ENCODE assay signal across 8 mouse cellular contexts in genomic region chr9:57148144-57148878, GRCm38 (mm10). TPM values are rescaled to one million over a fixed set of nuclear protein-coding genes. Genes with fewer than 3 reads are reported as not detected.
DNase-seq lines count a peak whose midpoint lies in the region; ATAC-seq and TF ChIP-seq lines count a peak whose summit lies in the region.

Gene Neil1 (minus strand): TSS chr9:57148305.

- H3K27me3 ChIP-seq in forebrain, embryonic 12.5 days: no peaks in the 10 kb centered on the region
- H3K27me3 ChIP-seq in heart, postnatal 0 days (ENCODE audit: control insufficient read depth, insufficient read depth, low read length): no peaks in the 10 kb centered on the region
- H3K27me3 ChIP-seq in liver, embryonic 14.5 days (ENCODE audit: control insufficient read depth, insufficient read depth, low read length): no peaks in the 10 kb centered on the region
- H3K27me3 ChIP-seq in stomach, embryonic 15.5 days (replicated peaks): no peaks in the 10 kb centered on the region

- H3K9ac ChIP-seq in forebrain, embryonic 12.5 days: peak within 1 kb of the TSS; percentile 69
- H3K9ac ChIP-seq in heart, postnatal 0 days (replicated peaks; ENCODE audit: low read depth, low read length): peak within 1 kb of the TSS; percentile 58
- H3K9ac ChIP-seq in liver, embryonic 14.5 days (replicated peaks): peak within 1 kb of the TSS; percentile 35
- H3K9ac ChIP-seq in stomach, embryonic 15.5 days: peak within 1 kb of the TSS; percentile 57

- H3K9me3 ChIP-seq in forebrain, embryonic 12.5 days: no peaks in the 10 kb centered on the region
- no peaks in the 10 kb centered on the region for H3K9me3 ChIP-seq in heart, postnatal 0 days (replicated peaks; ENCODE audit: control insufficient read depth, low read length)
- H3K9me3 ChIP-seq in liver, embryonic 14.5 days (ENCODE audit: control insufficient read depth, low read length): no peaks in the 10 kb centered on the region
- no peaks in the 10 kb centered on the region for H3K9me3 ChIP-seq in stomach, embryonic 15.5 days

- H3K36me3 ChIP-seq in forebrain, embryonic 12.5 days (replicated peaks): peaks cover 8% of the 10 kb centered on the region
- H3K36me3 ChIP-seq in heart, postnatal 0 days (replicated peaks; ENCODE audit: control insufficient read depth, insufficient read depth, low read length): peaks cover under 1% of the 10 kb centered on the region; the same call in 1 of the 2 replicates
- H3K36me3 ChIP-seq in liver, embryonic 14.5 days (replicated peaks; ENCODE audit: control insufficient read depth, insufficient read depth, low read depth): no peaks in the 10 kb centered on the region
- H3K36me3 ChIP-seq in stomach, embryonic 15.5 days: 0 out of 2 replicates have a peak, but pooled peaks cover 4% of the 10 kb centered on the region

- peak; percentile 50; the same call in 1 of the 2 replicates for TF ChIP-seq EP300 in heart, postnatal 0 days (IDR thresholded peaks at IDR 0.05; ENCODE audit: low read depth)
- no peak for TF ChIP-seq EP300 in liver, embryonic 14.5 days (IDR thresholded peaks at IDR 0.05; ENCODE audit: low read depth)

- no peak for TF ChIP-seq CTCF in heart, postnatal 0 days (IDR thresholded peaks at IDR 0.05; ENCODE audit: low read depth)
- peak; percentile 40; the same call in 1 of the 2 replicates for TF ChIP-seq CTCF in liver, embryonic 14.5 days (IDR thresholded peaks at IDR 0.05; ENCODE audit: low read depth)

- peaks cover 15% of the 10 kb centered on the region for H3K4me1 ChIP-seq in forebrain, embryonic 12.5 days
- H3K4me1 ChIP-seq in heart, postnatal 0 days (ENCODE audit: control insufficient read depth, insufficient read depth): peaks cover 6% of the 10 kb centered on the region
- H3K4me1 ChIP-seq in liver, embryonic 14.5 days (replicated peaks; ENCODE audit: control insufficient read depth in 2 of 2, insufficient read depth in 2 of 2, low read length in 1 of 2): peaks cover 0 to 11% of the 10 kb centered on the region in 2 experiments; a peak in 2 of 4 replicates
- H3K4me1 ChIP-seq in stomach, embryonic 15.5 days: 0 out of 2 replicates have a peak, but pooled peaks cover 10% of the 10 kb centered on the region

- H3K27ac ChIP-seq in forebrain, embryonic 12.5 days: peak within 1 kb of the TSS; percentile 88
- peak within 1 kb of the TSS; percentile 82 for H3K27ac ChIP-seq in heart, postnatal 0 days (ENCODE audit: low read depth)
- no peak within 1 kb of the TSS; the same call in 1 of the 2 replicates for H3K27ac ChIP-seq in liver, embryonic 14.5 days
- peak within 1 kb of the TSS; percentile 91 for H3K27ac ChIP-seq in stomach, embryonic 15.5 days

- peak within 1 kb of the TSS; percentile 75 for H3K4me2 ChIP-seq in forebrain, embryonic 12.5 days
- peak within 1 kb of the TSS; percentile 74 for H3K4me2 ChIP-seq in heart, postnatal 0 days (ENCODE audit: low read depth, low read length)
- H3K4me2 ChIP-seq in liver, embryonic 14.5 days (ENCODE audit: low read depth): peak within 1 kb of the TSS; percentile 65
- peak within 1 kb of the TSS; percentile 71 for H3K4me2 ChIP-seq in stomach, embryonic 15.5 days

- ATAC-seq in cerebellum, adult (ENCODE audit: insufficient number of reproducible peaks, low FRiP score, low TSS enrichment): peak; percentile 80
- ATAC-seq in forebrain, embryonic 12.5 days (ENCODE audit: low FRiP score): peak; percentile 88
- ATAC-seq in heart, postnatal 0 days (ENCODE audit: insufficient read depth, low read depth): peak; percentile 88
- ATAC-seq in liver, embryonic 14.5 days (ENCODE audit: insufficient read depth): peak; percentile 88
- ATAC-seq in stomach, embryonic 15.5 days (ENCODE audit: insufficient read depth, low FRiP score, low read depth): peak; percentile 88

- peak; percentile 92 for DNase-seq in ES-CJ7 (ENCODE audit: low read depth, low spot score)
- peak; percentile 93 for DNase-seq in heart, postnatal 0 days (ENCODE audit: low spot score)
- peak; percentile 87 to 93 for DNase-seq in kidney, postnatal 36 days
- DNase-seq in liver, embryonic 14.5 days (ENCODE audit: low read depth in 3 of 3, low spot score in 3 of 3): peak; percentile 60 to 69 (median 61)
- peak; percentile 82 for DNase-seq in neural tube, embryonic 10.5 days (ENCODE audit: extremely low spot score, low spot score)

- WGBS in forebrain, embryonic 12.5 days: 1% methylated on average over 27 of the region's 27 CpGs
- 1% methylated on average over 27 of the region's 27 CpGs for WGBS in heart, postnatal 0 days
- 2% methylated on average over 27 of the region's 27 CpGs for WGBS in liver, embryonic 14.5 days (ENCODE audit: insufficient replicate concordance)
- under 1% methylated on average over 27 of the region's 27 CpGs for WGBS in stomach, embryonic 15.5 days

- peak within 1 kb of the TSS; percentile 51 for H3K4me3 ChIP-seq in forebrain, embryonic 12.5 days (replicated peaks)
- peak within 1 kb of the TSS; percentile 56 for H3K4me3 ChIP-seq in heart, postnatal 0 days (ENCODE audit: low read depth, low read length)
- H3K4me3 ChIP-seq in liver, embryonic 14.5 days (ENCODE audit: insufficient read depth in 1 of 2, low read depth in 2 of 2, low read length in 2 of 2): peak within 1 kb of the TSS; percentile 54 to 68
- H3K4me3 ChIP-seq in stomach, embryonic 15.5 days (replicated peaks): peak within 1 kb of the TSS; percentile 53

RNA-seq across cellular contexts. Expression of gene Neil1, which starts in this region (rescaled TPM):
- 6.1 TPM in 2 replicates for polyA plus RNA-seq in forebrain, embryonic 12.5 days (2016; fragmentation: Nextera tagmentation; extraction: Ambion mirVana)
- total RNA-seq in heart, postnatal 0 days (2014; rRNA removed; ENCODE audit: low replicate concordance): 10.3 and 13.6 TPM in 2 replicates
- polyA plus RNA-seq in heart, postnatal 0 days (2015; fragmentation: Nextera tagmentation; extraction: Ambion mirVana): 5.1 and 5.9 TPM in 2 replicates
- polyA plus RNA-seq in liver, embryonic 14.5 days (2012; rRNA removed): 1.4 and 1.5 TPM in 2 replicates
- 0.95 and 1.00 TPM in 2 replicates for polyA plus RNA-seq in liver, embryonic 14.5 days (2014; fragmentation: Nextera tagmentation; extraction: Ambion mirVana)
- 7.3 and 7.9 TPM in 2 replicates for polyA plus RNA-seq in stomach, embryonic 15.5 days (2015; fragmentation: Nextera tagmentation; extraction: Ambion mirVana)
